Mouse (Mus musculus) heart, embryonic 10.5 days (tissue): ENCODE measurements around the gene Nr1d1. TPM values are rescaled to one million over a fixed set of nuclear protein-coding genes. Genes with fewer than 3 reads are reported as not detected.

Experiments used
- DNase-seq: peaks from one replicate; pipeline ENCODE4 v3.0.0-alpha.2; 2017; ENCODE audit warnings: low spot score
- H3K27ac ChIP-seq: fragments of 300-500 bp; sonication (generic); 2 replicates; pipeline ENCODE4 v1.5.1; 2016; ENCODE audit warnings: mild to moderate bottlenecking
- H3K27me3 ChIP-seq: fragments of 300-500 bp; sonication (generic); 2 replicates; pipeline ENCODE4 v1.6.1; 2016; ENCODE audit warnings: mild to moderate bottlenecking; ENCODE audit not compliant: poor library complexity, insufficient read depth, severe bottlenecking
- H3K36me3 ChIP-seq: fragments of 300-500 bp; sonication (generic); 2 replicates; pipeline ENCODE4 v1.6.1; 2016; ENCODE audit warnings: mild to moderate bottlenecking, moderate library complexity
- H3K4me1 ChIP-seq: fragments of 300-500 bp; sonication (generic); 2 replicates; pipeline ENCODE4 v1.6.1; 2016; ENCODE audit warnings: mild to moderate bottlenecking
- H3K4me3 ChIP-seq: fragments of 300-500 bp; sonication (generic); 2 replicates; pipeline ENCODE4 v1.5.1; 2016; ENCODE audit warnings: mild to moderate bottlenecking, moderate library complexity
- H3K9me3 ChIP-seq: fragments of 300-500 bp; sonication (generic); 2 replicates; pipeline ENCODE4 v1.6.1; 2016; ENCODE audit warnings: mild to moderate bottlenecking, moderate library complexity
- whole genome bisulfite sequencing: fragments of 180-500 bp; shearing (Covaris S2); methylation state at CpG from one replicate; pipeline ENCODE4 v1.1.7; 2016; 5-methylcytosine and 5-hydroxymethylcytosine counted together
- polyA plus RNA-seq: library from polyadenylated mRNA; unstranded; fragments of >200 nt; fragmentation: Nextera tagmentation; extraction: Ambion mirVana; gene quantifications from 2 replicates; pipeline ENCODE4 v1.2.1, GENCODE M21; 2016

The Nr1d1 gene
- polyA plus RNA-seq, 1 experiment from 2014 or later = 3.6 TPM

DNA sequence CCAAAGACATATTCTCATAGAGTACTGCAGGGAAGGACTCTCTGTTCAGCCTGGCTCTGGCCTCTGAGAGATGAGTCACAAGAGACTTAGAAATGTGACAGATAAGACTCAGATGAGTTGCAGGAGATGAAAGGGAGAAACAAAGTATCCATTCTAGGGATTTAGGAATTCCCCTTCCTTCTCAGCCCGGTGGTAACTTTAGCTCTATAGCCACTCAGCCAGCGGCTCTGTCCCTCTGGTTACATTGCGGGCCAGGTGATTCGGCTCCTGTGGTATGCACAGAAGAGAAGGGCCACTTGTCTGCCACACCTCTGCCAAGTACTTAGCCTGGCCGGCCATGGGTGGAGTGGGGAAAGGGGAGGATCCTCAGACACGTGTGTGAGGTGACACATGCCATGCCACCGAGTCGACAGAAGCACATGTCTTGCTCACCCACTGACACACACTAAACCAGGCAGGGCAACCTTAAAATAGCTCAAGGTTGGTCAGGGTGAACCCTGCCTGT lies 2.4 kb downstream of the Nr1d1 start:
- no peaks in the 10 kb centered on the region for H3K9me3 ChIP-seq
- peak overlapping the region; percentile 60 for H3K4me3 ChIP-seq
- DNase-seq = peak; percentile 94
- 32% methylated on average over 8 of the region's 8 CpGs for WGBS
- peak overlapping the region; percentile 91 for H3K27ac ChIP-seq
- peaks cover 29% of the 10 kb centered on the region for H3K36me3 ChIP-seq
- peaks cover 100% of the 10 kb centered on the region for H3K4me1 ChIP-seq
- no peaks in the 10 kb centered on the region for H3K27me3 ChIP-seq

DNA sequence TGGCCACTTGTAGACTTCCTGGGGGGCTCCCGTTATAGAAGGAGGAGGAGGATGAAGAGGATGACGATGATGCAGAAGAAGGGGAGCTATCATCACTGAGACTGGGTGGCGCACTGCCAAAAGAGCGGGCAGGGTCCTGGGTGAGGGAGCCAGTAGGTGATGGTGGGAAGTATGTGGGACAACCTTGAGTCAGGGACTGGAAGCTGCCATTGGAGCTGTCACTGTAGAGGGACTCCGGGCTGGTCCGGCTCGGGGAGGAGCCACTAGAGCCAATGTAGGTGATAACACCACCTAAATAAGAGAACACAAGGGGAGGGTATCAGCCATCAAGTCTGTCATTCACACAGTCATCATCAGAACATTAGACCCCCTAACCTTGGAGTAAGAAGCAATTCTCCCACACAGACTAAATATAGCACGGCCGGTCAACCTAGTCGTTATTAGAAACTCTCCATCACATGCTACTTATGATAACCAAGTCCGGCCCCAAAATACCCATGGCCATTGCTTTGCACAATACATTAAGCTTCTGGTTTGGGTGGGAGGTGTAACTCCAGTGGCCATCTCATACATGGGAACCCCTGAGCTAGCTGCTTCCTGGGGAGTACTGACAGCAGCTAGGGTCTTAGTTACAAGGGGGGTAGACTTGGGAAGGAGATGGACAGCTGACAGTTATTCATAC lies 3.1 kb downstream of the Nr1d1 start:
- Histone ChIP-seq H3K4me1 (peaks cover 100% of the 10 kb centered on the region), H3K36me3 (peaks cover 29% of the 10 kb centered on the region), H3K27me3 (no peaks in the 10 kb centered on the region), H3K9me3 (no peaks in the 10 kb centered on the region), H3K4me3 (peak overlapping the region; percentile 60), H3K27ac (peak overlapping the region; percentile 91)
- DNase-seq = no peak
- 66% methylated on average over 11 of the region's 11 CpGs for WGBS

DNA sequence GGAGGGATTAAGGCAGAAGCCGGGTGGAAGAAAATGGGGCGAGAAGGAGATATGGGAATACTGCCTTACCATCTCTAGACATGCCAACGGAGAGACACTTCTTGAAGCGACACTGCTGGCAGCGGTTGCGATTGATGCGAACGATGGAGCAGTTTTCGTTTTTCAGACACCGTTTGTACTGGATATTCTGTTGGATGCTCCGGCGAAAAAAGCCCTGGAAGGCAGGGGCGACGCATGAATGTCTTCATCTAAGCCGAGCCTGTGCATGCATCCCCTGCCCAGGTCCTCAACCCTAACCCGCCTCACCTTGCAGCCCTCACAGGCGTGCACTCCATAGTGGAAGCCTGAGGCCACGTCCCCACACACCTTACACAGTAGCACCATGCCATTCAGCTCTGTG lies 4.0 kb downstream of the Nr1d1 start:
- H3K27ac ChIP-seq = peak overlapping the region; percentile 91
- H3K9me3 ChIP-seq = no peaks in the 10 kb centered on the region
- peaks cover 100% of the 10 kb centered on the region for H3K4me1 ChIP-seq
- H3K27me3 ChIP-seq = no peaks in the 10 kb centered on the region
- no peak overlapping the region for H3K4me3 ChIP-seq
- peaks cover 29% of the 10 kb centered on the region for H3K36me3 ChIP-seq
- no peak for DNase-seq
- WGBS = 94% methylated on average over 18 of the region's 18 CpGs

DNA sequence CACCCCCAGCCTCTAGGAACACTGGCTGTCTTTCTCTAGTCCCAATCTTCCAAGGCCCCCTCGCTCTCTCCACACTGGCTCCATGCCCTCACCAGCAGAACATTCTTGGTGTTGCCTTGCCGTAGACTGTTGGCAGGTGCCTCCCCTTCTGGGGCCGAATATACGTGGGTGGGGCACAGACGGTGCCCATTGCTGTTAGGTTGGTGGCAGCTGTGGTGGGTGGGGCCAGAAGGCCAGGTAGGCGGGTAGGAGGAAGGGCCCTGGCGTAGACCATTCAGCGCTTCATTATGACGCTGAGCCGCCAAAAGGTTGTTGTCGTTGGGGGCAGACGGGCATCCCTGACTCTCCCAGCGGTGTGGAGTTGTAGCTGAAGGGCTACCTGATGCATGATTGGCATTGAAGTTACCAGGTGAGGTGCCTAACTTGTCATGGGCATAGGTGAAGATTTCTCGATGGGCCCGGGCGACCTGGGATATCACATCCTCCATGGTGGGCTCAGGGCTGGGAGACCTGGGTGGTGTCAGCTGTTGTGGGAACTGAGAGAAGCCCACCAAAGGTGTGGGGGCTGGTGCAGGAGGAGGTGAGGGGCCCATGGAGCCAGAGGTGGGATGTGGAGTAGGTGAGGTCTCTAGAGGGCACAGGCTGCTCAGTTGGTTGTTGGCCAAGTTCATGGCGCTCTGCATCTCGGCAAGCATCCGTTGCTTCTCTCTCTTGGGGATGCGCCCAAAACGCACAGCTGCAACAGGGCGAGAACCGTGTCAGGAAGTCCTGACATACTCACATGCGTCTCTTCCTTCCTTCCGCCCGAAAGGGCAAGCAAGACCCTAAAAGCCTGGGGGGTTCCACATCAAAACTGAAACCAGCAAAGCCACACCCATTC lies 4.8 kb downstream of the Nr1d1 start:
- Histone ChIP-seq H3K4me3 (no peak overlapping the region), H3K9me3 (no peaks in the 10 kb centered on the region), H3K27me3 (no peaks in the 10 kb centered on the region), H3K27ac (peak overlapping the region; percentile 91; the same call in 1 of the 2 replicates), H3K36me3 (peaks cover 31% of the 10 kb centered on the region), H3K4me1 (peaks cover 100% of the 10 kb centered on the region)
- 93% methylated on average over 26 of the region's 26 CpGs for WGBS
- no peak for DNase-seq

DNA sequence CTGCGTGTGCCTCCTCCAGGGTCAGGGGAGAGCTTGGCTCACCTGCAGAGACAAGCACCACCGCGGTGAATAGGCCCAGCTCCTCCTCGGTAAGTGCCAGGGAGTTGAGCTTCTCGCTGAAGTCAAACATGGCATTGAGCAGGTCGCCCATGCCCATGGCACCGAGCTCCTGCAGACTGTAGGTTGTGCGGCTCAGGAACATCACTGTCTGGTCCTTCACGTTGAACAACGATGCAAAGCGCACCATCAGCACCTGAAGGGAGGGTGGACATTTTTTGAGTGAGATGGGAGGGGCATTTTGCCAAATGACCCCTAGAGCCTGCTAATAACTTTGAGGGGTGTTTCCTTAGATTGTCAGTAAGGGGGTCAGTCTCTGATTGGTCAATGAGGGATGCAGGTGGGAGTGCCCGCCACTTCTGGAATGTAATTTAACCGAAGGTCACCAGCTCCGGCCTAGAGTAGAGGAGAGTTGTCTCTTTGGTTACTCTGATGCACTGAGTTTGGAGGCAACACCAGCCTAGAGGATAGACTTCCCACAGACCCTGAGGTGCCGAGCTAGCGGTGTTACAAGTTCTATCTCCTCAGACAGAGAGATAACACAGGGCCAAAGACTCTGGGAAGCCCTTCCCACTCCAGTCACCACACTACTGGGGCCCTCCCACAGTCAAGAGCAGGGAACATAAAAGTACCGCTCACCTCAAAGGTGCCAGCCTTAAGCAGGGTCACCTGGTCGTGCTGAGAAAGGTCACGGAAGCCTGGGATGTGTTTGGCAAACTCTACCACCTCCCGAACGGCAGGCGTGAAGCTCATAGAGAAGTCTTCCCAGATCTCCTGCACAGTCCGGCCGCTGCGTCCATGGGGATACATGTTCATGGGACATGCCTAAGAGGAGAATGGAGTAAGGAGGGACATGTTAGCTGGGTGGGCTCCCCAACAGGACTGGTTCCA lies 5.9 kb downstream of the Nr1d1 start:
- peak overlapping the region; percentile 57 for H3K4me3 ChIP-seq
- H3K4me1 ChIP-seq = peaks cover 93% of the 10 kb centered on the region
- no peak for DNase-seq
- peaks cover 40% of the 10 kb centered on the region for H3K36me3 ChIP-seq
- H3K9me3 ChIP-seq = no peaks in the 10 kb centered on the region
- 75% methylated on average over 25 of the region's 25 CpGs for WGBS
- peak overlapping the region; percentile 91 for H3K27ac ChIP-seq
- no peaks in the 10 kb centered on the region for H3K27me3 ChIP-seq

DNA sequence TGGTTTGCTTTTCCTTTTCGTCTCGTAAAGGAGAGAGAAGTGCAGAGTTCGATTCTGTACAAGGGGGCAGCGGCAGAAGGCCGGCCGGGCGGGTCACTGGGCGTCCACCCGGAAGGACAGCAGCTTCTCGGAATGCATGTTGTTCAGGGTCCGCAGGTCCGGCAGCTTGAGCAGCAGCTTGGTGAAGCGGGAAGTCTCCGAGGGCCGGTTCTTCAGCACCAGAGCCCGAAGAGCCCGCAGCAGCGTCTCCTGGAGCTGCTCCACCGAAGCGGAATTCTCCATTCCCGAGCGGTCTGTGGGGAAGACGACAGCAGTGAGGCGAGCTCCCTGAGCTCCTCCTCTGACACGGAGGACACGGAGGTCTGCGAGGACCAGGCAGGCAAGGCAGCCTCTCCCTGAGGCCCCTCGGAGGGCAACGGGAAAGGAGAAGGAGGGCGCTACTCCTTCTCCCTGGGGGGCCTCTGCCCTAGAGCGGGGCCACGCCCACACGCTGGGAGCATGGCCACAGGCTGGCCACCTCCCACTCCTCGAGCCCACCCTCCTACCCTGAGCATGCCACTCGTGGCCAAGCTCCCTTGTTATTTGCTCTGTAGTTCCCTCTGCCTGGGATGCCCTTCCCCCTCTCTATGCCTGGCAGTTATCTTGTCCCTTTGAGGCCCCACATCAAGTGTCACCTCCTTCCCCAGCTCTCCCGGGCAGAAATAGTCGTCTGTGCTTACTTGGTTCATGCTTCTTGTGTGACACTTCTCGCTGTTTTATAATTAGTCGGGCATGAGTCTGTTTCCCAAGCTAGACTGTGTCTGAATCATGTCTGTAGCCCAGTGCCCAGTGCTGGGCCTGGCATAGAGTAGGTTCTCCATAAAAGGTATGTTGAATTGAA lies 6.8 kb downstream of the Nr1d1 start:
- Histone ChIP-seq H3K36me3 (peaks cover 49% of the 10 kb centered on the region), H3K4me3 (peak overlapping the region; percentile 57), H3K27ac (peak overlapping the region; percentile 91), H3K4me1 (peaks cover 84% of the 10 kb centered on the region), H3K9me3 (no peaks in the 10 kb centered on the region), H3K27me3 (no peaks in the 10 kb centered on the region)
- WGBS = 19% methylated on average over 39 of the region's 39 CpGs
- DNase-seq = peak; percentile 87

DNA sequence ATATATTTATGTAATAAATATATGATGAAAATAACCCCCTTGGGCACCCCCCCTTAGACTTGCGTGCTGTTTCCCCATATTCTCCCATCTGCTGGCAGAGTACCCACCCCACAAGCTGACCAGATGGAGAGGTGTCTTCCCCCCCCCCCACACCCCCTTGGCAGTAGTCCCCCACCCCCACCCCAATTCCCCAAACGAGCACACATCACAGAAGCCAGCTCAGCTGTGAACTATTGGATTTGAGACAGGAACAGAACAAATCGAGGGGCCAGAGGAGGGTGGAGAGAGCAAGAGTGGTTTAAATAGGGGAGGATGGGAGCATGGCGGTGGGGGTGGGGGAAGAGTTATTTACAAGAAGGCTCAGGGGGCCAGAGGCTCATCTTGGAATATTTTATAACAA lies 7.4 kb downstream of the Nr1d1 start:
- Histone ChIP-seq H3K27me3 (no peaks in the 10 kb centered on the region), H3K9me3 (no peaks in the 10 kb centered on the region), H3K4me1 (peaks cover 79% of the 10 kb centered on the region), H3K27ac (peak overlapping the region; percentile 91), H3K4me3 (peak overlapping the region; percentile 57), H3K36me3 (peaks cover 56% of the 10 kb centered on the region)
- WGBS = 26% methylated on average over 4 of the region's 4 CpGs
- DNase-seq = no peak

DNA sequence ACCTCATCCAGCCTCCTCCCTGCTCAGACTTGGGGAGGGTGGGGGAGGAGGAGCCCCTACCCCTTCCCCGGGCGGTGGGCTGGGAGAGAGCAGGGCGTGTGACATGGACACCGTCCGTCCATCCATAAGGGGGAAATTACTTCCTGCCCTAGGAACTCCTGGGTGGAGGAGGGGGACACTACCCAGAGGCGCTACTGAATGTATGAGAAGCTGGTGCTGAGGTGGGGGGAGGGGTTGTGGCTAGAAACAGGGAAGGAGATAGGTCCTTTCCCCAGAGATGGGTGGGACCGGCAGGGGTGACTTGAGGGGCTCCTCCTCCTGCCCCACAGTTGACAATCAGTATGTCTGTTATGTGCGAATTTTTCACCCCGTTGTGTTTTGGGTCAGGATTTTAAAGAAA lies 7.9 kb downstream of the Nr1d1 start:
- peaks cover 59% of the 10 kb centered on the region for H3K36me3 ChIP-seq

DNA sequence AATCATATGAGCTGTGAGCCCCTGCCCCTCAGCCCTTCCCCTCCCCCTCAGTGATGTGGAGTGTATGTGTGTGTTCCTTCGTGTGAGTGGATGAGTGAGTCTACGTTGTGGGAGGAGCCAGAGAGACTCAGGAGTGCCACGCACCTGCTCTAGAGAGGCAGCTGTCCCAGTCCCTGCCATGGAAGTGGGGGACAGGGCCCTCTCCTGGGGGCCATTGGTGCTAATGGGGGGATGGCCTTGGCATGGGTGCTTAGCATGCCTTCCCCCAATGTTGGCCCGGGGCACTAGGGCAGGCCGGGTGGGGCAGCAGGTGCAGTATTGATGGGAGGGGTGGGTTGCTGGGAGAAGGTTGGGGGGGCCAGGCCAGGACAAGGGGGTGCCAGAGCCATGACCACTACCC lies 8.3 kb downstream of the Nr1d1 start:
- Histone ChIP-seq H3K36me3 (peaks cover 63% of the 10 kb centered on the region), H3K27me3 (no peaks in the 10 kb centered on the region), H3K4me3 (peak overlapping the region; percentile 57), H3K9me3 (no peaks in the 10 kb centered on the region), H3K4me1 (peaks cover 73% of the 10 kb centered on the region), H3K27ac (peak overlapping the region; percentile 91)
- WGBS = 58% methylated on average over 5 of the region's 5 CpGs
- no peak for DNase-seq

More for the DNA sequence above, 7.9 kb downstream of the Nr1d1 start:
- Histone ChIP-seq H3K4me1 (peaks cover 78% of the 10 kb centered on the region), H3K27ac (peak overlapping the region; percentile 91), H3K4me3 (peak overlapping the region; percentile 57), H3K27me3 (no peaks in the 10 kb centered on the region), H3K9me3 (no peaks in the 10 kb centered on the region)
- 10% methylated on average over 9 of the region's 9 CpGs for WGBS
- peak; percentile 89 for DNase-seq

DNA sequence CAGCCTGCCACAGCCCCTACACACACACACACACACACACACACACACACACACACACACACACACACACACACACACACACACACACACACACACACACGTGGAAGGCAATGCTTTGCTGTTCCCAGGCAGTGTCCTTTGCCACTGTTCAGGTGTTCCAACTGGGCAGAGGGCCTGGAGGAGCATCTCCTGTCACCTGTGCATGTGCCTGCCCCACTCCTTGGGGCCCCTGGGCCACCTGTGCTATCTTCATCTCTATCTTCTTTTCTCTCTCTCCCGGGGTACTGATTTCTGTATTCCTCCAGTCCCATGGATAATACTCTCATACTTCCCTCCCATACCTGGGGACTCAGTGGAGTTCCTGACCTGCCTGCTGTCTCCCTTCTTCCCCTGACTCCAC lies 8.8 kb downstream of the Nr1d1 start:
- Histone ChIP-seq H3K9me3 (no peaks in the 10 kb centered on the region), H3K27ac (peak overlapping the region; percentile 91), H3K36me3 (peaks cover 66% of the 10 kb centered on the region), H3K4me1 (peaks cover 68% of the 10 kb centered on the region), H3K27me3 (no peaks in the 10 kb centered on the region), H3K4me3 (0 out of 2 replicates have a peak overlapping the region, but pooled peaks have one; percentile 57)
- no peak for DNase-seq
- WGBS = 43% methylated on average over 2 of the region's 2 CpGs

DNA sequence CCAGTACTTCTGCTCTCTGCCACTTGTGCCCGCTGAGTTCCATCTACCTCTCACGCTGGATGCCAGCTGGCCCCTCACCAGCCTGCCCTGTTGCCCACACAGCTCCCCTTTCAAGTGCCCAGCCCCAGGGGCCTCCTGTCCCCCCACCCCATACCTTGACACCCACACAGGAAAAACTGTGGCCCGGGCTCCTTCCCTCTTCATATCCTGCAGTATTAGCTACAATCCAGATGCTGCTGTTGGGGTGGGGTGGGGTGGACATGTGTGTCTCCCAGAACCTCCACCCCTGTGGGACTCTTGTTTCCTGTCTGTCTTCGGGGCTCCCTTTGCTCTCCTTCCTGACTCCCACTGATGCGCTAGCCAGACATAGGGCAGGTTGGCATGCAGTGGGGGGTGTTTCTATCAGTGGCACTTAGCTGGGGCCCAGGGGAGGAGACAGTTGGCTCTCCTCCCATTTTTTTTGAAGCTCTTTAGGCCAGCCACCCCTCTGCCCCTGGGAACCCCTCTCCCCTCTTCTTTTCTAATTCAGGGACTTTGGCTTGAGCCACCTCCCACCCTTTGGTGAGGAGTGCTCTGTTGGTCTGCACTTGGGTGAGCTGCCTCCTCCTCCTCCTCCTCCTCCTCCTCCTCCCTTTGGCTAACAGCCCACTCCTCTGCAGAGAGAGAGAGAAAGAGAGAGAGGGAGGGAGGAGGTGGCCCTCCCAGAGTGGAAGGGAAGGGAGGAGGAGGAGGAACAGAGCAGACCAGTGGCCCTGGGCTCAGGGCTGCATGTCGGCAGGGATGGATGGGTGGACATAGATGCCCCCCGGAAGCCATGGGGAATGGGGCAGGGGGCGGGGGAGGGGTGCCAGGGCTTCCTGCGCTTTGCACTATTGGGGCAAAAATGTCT lies 9.5 kb downstream of the Nr1d1 start:
- peak overlapping the region; percentile 91 for H3K27ac ChIP-seq
- 0 out of 2 replicates have a peak overlapping the region, but pooled peaks have one; percentile 13 for H3K4me3 ChIP-seq
- no peaks in the 10 kb centered on the region for H3K27me3 ChIP-seq
- WGBS = 53% methylated on average over 9 of the region's 9 CpGs
- H3K4me1 ChIP-seq = peaks cover 62% of the 10 kb centered on the region
- H3K9me3 ChIP-seq = no peaks in the 10 kb centered on the region
- DNase-seq = no peak
- H3K36me3 ChIP-seq = peaks cover 65% of the 10 kb centered on the region
